Mouse (Mus musculus) lung, postnatal 0 days (tissue): ENCODE measurements around the gene Fbxo3.

Source experiments
- CTCF ChIP-seq: IDR thresholded peaks from 2 replicates; pipeline ENCODE4 v1.5.1; 2016; ENCODE audit warnings: antibody characterized with exemption, mild to moderate bottlenecking
- EP300 ChIP-seq: IDR thresholded peaks from 2 replicates; pipeline ENCODE4 v1.6.1; 2016; ENCODE audit warnings: antibody characterized with exemption, mild to moderate bottlenecking, control low read depth

- TF ChIP-seq CTCF = no peak
- no peak for TF ChIP-seq EP300
These were observed 82.0 kb downstream of the Fbxo3 start for GRCm38 (mm10) chr2:104109528-104109927.
